Mouse (Mus musculus): ENCODE results near the gene Apbb2.

GRCm38 (mm10) chr5:66604423-66604822 lies 14.2 kb downstream of the Apbb2 start:
- TF ChIP-seq CTCF (conservative IDR thresholded peaks at IDR 0.05; ENCODE audit: insufficient read depth, insufficient read length, low read depth, low read length) (no peak), POLR2A (IDR thresholded peaks at IDR 0.05; ENCODE audit: low read depth, low read length) (no peak)

Data from kidney, adult 2 months (tissue).